Mouse (Mus musculus) ES-Bruce4 (cell line): ENCODE measurements around the gene Nrm.

Experiments used
- CTCF ChIP-seq: IDR thresholded peaks from one replicate; pipeline ENCODE4 v1.8.1; 2011; ENCODE audit warnings: low read depth, low read length
- EP300 ChIP-seq: IDR thresholded peaks from 2 replicates; pipeline ENCODE4 v1.6.1; 2011; ENCODE audit warnings: low read depth, low read length; ENCODE audit not compliant: insufficient read depth
- POLR2A ChIP-seq: IDR thresholded peaks from one replicate; pipeline ENCODE4 v1.8.1; 2011; ENCODE audit warnings: low read length; ENCODE audit not compliant: insufficient read depth

- TF ChIP-seq CTCF (no peak), POLR2A (no peak), EP300 (no peak)
Observed at GRCm38 (mm10) chr17:35838570-35838969, 22.5 kb upstream of the Nrm start.
